Mouse (Mus musculus) limb, embryonic 14.5 days (tissue): ENCODE data around the gene Vsig2. TPM values are rescaled to one million over a fixed set of nuclear protein-coding genes. Genes with fewer than 3 reads are reported as not detected.
A peak's percentile ranks its signal among the peaks of the same experiment; 100 is the strongest.

Experiments used
- ATAC-seq: fragments of 200-750 bp; cut with Nextera tagmentation; 2 replicates; pipeline ENCODE4 v1.8.0; 2017; ENCODE audit warnings: low read depth, moderate number of reproducible peaks, moderate TSS enrichment; ENCODE audit not compliant: low FRiP score
- DNase-seq: peaks from one replicate; pipeline ENCODE4 v3.0.0-alpha.2; 2015; ENCODE audit warnings: low spot score
- H3K27ac ChIP-seq: fragments of 300-500 bp; sonication (generic); replicated peaks from 2 replicates; pipeline ENCODE4 v1.5.1; 2014; ENCODE audit warnings: low read depth, mild to moderate bottlenecking, low read length, moderate library complexity, mixed read lengths
- H3K27me3 ChIP-seq: fragments of 300-500 bp; sonication (generic); 2 replicates; pipeline ENCODE4 v1.6.1; 2014; ENCODE audit warnings: low read length, mixed read lengths; ENCODE audit not compliant: control insufficient read depth, insufficient read depth
- H3K36me3 ChIP-seq: fragments of 300-500 bp; sonication (generic); 2 replicates; pipeline ENCODE4 v1.6.1; 2014; ENCODE audit warnings: mild to moderate bottlenecking, low read length, moderate library complexity, mixed read lengths; ENCODE audit not compliant: control insufficient read depth, insufficient read depth
- H3K4me1 ChIP-seq: fragments of 300-500 bp; sonication (generic); 2 replicates; pipeline ENCODE4 v1.6.1; 2014; ENCODE audit warnings: antibody characterized with exemption, low read length, mixed read lengths; ENCODE audit not compliant: control insufficient read depth, insufficient read depth
- H3K4me2 ChIP-seq: fragments of 300-500 bp; sonication (generic); replicated peaks from 2 replicates; pipeline ENCODE4 v1.6.1; 2014; ENCODE audit warnings: low read depth, mild to moderate bottlenecking, low read length, moderate library complexity; ENCODE audit not compliant: severe bottlenecking
- H3K4me3 ChIP-seq: fragments of 300-500 bp; sonication (generic); replicated peaks from 2 replicates; pipeline ENCODE4 v1.5.1; 2014; ENCODE audit warnings: low read length
- H3K9ac ChIP-seq: fragments of 300-500 bp; sonication (generic); 2 replicates; pipeline ENCODE4 v1.6.1; 2014; ENCODE audit warnings: mild to moderate bottlenecking, low read depth, low read length, moderate library complexity; ENCODE audit not compliant: severe bottlenecking
- H3K9me3 ChIP-seq: fragments of 300-500 bp; sonication (generic); 2 replicates; pipeline ENCODE4 v1.6.1; 2016; ENCODE audit warnings: low read length; ENCODE audit not compliant: control insufficient read depth
- POLR2A ChIP-seq: fragments of 200-500 bp; IDR thresholded peaks from 2 replicates; pipeline ENCODE4 v1.8.0; 2012; ENCODE audit warnings: inconsistent platforms, mild to moderate bottlenecking, moderate library complexity, borderline replicate concordance; ENCODE audit not compliant: insufficient read depth, insufficient read length; ENCODE audit errors: extremely low read depth
- WGBS: fragments of 180-500 bp; shearing (Covaris S2); extraction: QIAGEN DNeasy Blood & Tissue Kit; methylation state at CpG from one replicate; pipeline ENCODE4 v1.1.7; 2014; 5-methylcytosine and 5-hydroxymethylcytosine counted together
- polyA plus RNA-seq, 2 experiments: library from polyadenylated mRNA; depleted of rRNA in 1 of 2; stranded (reverse) in 1 of 2; unstranded in 1 of 2; fragments of >200 nt; fragmentation: Nextera tagmentation in 1 of 2; extraction: Ambion mirVana in 1 of 2; gene quantifications; 2 replicates each; pipeline versions ENCODE4 v1.2.1 to v1.2.3; 2012 to 2014

Vsig2 gene
- polyA plus RNA-seq, 2 experiments: 0.59 to 5.2 TPM

DNA sequence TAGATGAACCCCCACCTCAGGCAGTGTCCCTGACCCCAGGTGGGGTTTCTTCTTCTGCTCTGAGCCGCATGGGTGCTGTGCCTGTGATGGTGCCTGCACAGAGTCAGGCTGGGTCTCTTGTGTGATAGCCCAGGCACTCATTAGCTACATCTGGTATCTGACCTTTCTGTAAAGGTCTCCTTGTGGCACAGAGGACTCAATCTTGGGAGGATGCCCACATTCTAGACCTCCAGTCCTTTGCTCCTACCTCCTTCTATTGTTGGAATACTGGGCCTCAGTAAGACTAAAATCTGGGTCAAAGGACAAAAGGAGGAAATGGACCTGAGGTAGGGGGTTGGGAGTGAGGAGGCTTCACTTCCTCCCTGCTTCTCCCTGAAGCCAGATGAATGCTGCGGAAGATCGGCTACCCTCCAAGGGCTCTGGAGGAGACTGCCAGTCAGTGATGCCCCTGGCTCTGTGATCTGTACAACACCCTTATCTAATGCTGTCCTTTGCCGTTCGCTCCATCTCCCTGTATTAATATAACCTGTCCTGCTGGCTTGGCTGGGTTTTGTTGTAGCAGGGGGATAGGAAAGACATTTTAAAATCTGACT lies 1.3 kb upstream of the Vsig2 start:
- Histone ChIP-seq H3K27me3 (peaks cover 2% of the 10 kb centered on the region; the same call in 1 of the 2 replicates), H3K4me2 (no peak overlapping the region), H3K27ac (no peak overlapping the region), H3K9ac (no peak overlapping the region), H3K4me3 (no peak overlapping the region), H3K4me1 (no peaks in the 10 kb centered on the region), H3K9me3 (no peaks in the 10 kb centered on the region), H3K36me3 (no peaks in the 10 kb centered on the region)
- ATAC-seq (no peak), DNase-seq (no peak)
- TF ChIP-seq POLR2A: no peak
- WGBS: 68% methylated on average over 5 of the region's 5 CpGs

DNA sequence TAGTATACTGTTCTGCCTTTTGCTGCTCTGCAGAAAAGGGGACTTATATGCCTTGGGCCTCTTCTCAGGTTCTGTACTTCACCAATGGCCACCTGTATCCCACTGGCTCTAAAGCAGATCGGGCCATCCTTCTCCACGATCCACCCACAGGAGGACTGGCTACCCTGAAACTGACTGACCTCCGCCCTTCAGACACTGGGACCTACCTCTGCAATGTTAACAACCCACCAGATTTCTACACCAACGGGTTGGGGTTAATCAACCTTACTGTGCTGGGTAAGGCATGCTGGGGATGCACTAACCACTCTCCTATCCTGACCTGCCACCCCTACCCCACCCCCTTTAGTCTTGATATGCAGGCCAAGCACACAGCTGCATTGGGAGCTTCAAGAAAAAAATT lies 1.2 kb downstream of the Vsig2 start:
- H3K36me3 ChIP-seq: no peaks in the 10 kb centered on the region
- no peak for ATAC-seq
- TF ChIP-seq POLR2A: no peak
- 0 out of 2 replicates have a peak, but pooled peaks cover 5% of the 10 kb centered on the region for H3K4me1 ChIP-seq
- peaks cover 5% of the 10 kb centered on the region for H3K27me3 ChIP-seq
- 88% methylated on average over 4 of the region's 4 CpGs for WGBS
- no peak overlapping the region for H3K27ac ChIP-seq
- H3K9ac ChIP-seq: no peak overlapping the region
- H3K9me3 ChIP-seq: no peaks in the 10 kb centered on the region
- H3K4me2 ChIP-seq: no peak overlapping the region
- H3K4me3 ChIP-seq: no peak overlapping the region
- no peak for DNase-seq

DNA sequence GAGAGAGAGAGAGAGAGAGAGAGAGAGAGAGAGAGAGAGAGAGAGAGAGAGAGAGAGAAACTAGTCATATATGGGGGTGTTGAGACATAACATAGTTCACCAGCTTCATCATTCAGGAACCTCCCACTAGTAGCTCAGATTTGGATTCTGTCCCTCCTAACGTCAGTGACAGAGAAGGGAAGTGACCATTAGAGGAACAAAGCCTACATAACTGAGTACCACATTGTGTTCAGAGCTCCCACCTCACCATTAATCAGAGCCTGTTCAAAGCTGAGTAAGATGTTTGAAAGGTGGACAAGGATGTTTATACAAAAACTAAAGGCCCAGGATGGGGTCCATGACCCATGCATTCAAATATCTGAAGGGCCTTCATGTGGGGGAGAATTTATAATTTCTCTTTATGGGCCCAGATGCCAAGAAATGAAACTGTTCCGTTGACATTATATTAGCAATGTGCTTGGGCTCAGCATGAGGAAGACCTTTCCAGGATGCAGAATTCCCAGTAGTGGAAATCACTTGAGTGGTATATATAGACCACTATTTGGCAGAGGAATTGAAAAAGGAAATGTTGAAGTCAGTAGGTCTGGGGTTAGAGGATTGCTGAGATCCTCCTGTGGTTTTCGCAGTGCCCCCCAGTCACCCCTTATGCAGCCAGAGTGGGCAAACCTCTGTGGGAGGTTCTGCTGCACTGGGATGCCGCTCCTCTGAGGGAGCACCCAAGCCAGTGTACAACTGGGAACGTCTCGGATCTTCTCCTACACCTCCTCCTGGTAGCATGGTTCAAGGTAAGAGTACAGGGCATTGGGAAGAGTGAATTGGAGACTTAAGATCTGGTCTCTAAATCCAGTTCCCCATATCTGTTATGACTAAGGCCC lies 1.9 kb downstream of the Vsig2 start:
- H3K4me3 ChIP-seq: no peak overlapping the region
- DNase-seq (no peak), ATAC-seq (no peak)
- H3K27me3 ChIP-seq: peaks cover 12% of the 10 kb centered on the region
- no peak overlapping the region for H3K9ac ChIP-seq
- H3K9me3 ChIP-seq: no peaks in the 10 kb centered on the region
- no peaks in the 10 kb centered on the region for H3K36me3 ChIP-seq
- WGBS: 80% methylated on average over 6 of the region's 6 CpGs
- no peak for TF ChIP-seq POLR2A
- H3K27ac ChIP-seq: no peak overlapping the region
- H3K4me2 ChIP-seq: no peak overlapping the region
- H3K4me1 ChIP-seq: 0 out of 2 replicates have a peak, but pooled peaks cover 5% of the 10 kb centered on the region

DNA sequence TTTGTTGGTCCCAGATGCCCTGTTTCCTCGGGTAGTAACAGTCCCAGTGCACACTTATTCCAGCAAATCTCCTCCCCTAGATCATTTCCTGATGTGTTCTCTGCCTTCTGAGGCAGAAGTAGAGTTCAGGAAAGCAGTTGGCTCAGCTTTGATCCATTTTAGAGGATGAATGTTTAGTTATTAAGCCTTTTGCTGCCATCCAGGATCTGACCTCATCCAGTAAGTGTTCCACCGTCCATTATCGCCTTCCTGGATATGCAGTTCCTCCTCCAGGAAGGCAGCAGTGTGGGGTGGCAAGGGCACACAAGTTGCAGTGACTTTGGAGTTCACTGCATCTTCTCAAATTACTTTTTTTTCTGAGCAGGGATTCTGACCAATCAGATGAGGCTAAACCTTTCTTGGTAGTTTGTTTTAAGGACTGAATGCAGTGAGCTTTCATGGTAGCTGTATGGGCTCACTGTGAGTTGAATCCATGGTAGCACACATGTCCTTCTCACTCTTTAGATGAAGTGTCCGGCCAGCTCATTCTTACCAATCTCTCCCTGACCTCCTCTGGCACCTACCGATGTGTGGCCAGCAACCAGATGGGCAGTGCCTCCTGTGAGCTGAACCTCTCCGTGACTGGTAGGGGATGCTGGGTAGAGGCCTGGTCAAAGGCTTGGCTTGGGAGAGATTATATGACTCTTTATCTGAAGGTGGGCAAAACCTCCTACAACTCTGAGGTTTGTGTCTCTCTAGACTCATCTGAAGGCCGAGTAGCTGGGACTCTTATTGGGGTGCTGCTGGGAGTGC lies 3.0 kb downstream of the Vsig2 start:
- TF ChIP-seq POLR2A: no peak
- no peaks in the 10 kb centered on the region for H3K9me3 ChIP-seq
- DNase-seq (no peak), ATAC-seq (no peak; the same call in 1 of the 2 replicates)
- H3K36me3 ChIP-seq: no peaks in the 10 kb centered on the region
- no peak overlapping the region for H3K27ac ChIP-seq
- H3K9ac ChIP-seq: no peak overlapping the region
- H3K4me1 ChIP-seq: 0 out of 2 replicates have a peak, but pooled peaks cover 5% of the 10 kb centered on the region
- no peak overlapping the region for H3K4me2 ChIP-seq
- H3K4me3 ChIP-seq: no peak overlapping the region
- 55% methylated on average over 7 of the region's 7 CpGs for WGBS
- H3K27me3 ChIP-seq: peaks cover 22% of the 10 kb centered on the region

DNA sequence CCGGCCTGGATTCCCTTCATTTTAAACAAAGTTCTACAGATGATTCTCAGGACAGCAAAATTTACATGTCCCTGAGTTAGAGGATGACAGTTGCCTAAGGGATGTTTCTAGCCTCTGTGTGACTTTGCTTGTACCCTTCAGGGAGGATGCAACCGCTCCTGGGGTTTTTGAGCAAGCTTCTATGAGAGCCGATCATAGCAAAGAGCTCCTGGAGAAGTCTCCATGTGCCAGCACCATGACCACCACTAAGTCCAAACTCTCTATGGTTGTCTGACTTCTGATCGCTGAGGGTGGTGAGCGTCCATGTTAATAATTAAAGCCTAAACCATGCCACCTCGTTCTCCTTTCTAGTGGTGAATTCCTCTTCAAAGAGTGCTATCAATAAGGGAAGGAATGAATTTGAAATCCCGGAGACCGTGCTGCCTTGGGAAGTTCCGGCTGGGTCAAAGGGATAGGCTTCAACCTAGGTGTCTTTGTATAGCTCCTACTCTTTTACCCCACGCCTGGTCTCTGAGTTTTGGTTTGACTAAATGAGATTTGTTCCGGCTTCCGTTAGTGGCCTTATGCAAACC lies 4.9 kb downstream of the Vsig2 start:
- H3K4me2 ChIP-seq: peak overlapping the region; percentile 53
- no peak for ATAC-seq
- DNase-seq: no peak

More for the DNA sequence above, 4.9 kb downstream of the Vsig2 start:
- H3K4me3 ChIP-seq: peak overlapping the region; percentile 32
- no peak for TF ChIP-seq POLR2A
- no peak overlapping the region for H3K27ac ChIP-seq
- no peaks in the 10 kb centered on the region for H3K9me3 ChIP-seq
- WGBS: 29% methylated on average over 12 of the region's 12 CpGs
- no peak overlapping the region for H3K9ac ChIP-seq
- H3K27me3 ChIP-seq: peaks cover 26% of the 10 kb centered on the region
- 0 out of 2 replicates have a peak, but pooled peaks cover 5% of the 10 kb centered on the region for H3K4me1 ChIP-seq
- no peaks in the 10 kb centered on the region for H3K36me3 ChIP-seq
